Mouse (Mus musculus): ENCODE measurements around the gene Grasp. TPM values are rescaled to one million over a fixed set of nuclear protein-coding genes. Genes with fewer than 3 reads are reported as not detected.

The Grasp gene
- total and polyA plus RNA-seq, 3 experiments, result 4.1 to 6.3 TPM; not detected in 1

DNA sequence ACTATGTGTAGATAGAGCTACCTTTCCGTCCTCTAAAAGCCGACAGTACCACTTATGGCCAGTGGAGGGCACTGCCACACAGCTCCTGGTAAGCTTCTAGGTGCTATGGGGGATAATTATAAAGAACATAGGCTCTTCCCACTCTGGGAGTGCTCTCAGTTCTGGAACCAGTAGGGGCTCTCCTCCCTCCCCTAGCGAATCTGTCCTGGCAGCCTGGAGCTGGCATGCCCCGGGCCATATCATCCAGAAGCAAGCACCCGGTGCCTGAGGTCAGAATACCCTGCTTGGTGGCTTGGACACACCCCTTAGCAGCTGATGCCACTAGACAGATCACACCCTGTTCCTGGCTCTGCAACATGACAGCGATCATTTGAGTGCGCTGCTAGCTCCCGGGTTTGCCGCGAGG lies 16.8 kb downstream of the Grasp start (continued):
- peak; percentile 90 for TF ChIP-seq MXI1 (IDR thresholded peaks at IDR 0.05; ENCODE audit: low read depth, low read length)
- no peak for TF ChIP-seq TAL1 (IDR thresholded peaks at IDR 0.05; ENCODE audit: low read length)
- no peak for TF ChIP-seq NELFE (IDR thresholded peaks at IDR 0.05; ENCODE audit: low read depth, low read length)
- no peak for TF ChIP-seq UBTF (IDR thresholded peaks at IDR 0.05; ENCODE audit: borderline replicate concordance, insufficient read depth, low read depth, low read length)
- TF ChIP-seq ZMIZ1 (IDR thresholded peaks at IDR 0.05; ENCODE audit: low read depth, low read length), result no peak
- no peak for TF ChIP-seq E2F4 (IDR thresholded peaks at IDR 0.05; ENCODE audit: borderline replicate concordance, low read depth, low read length)
- TF ChIP-seq RCOR1 (IDR thresholded peaks at IDR 0.05; ENCODE audit: low read depth, low read length), result 0 out of 2 replicates have a peak, but pooled peaks have one; percentile 38
- no peak for TF ChIP-seq GABPA (IDR thresholded peaks at IDR 0.05; ENCODE audit: low read depth, low read length)
- no peak; the same call in 1 of the 2 replicates for TF ChIP-seq JUND (IDR thresholded peaks at IDR 0.05; ENCODE audit: low read depth, low read length)
- TF ChIP-seq ELF1 (IDR thresholded peaks at IDR 0.05; ENCODE audit: low read depth, low read length), result 0 out of 2 replicates have a peak, but pooled peaks have one; percentile 30
- no peak for TF ChIP-seq MAFK (IDR thresholded peaks at IDR 0.05; ENCODE audit: borderline replicate concordance, low read depth, low read length)
- peak; percentile 44; the same call in 1 of the 2 replicates for TF ChIP-seq MAX (IDR thresholded peaks at IDR 0.05; ENCODE audit: low read length)
- 0 out of 2 replicates have a peak, but pooled peaks have one; percentile 2 for TF ChIP-seq GATA1 (IDR thresholded peaks at IDR 0.05; ENCODE audit: low read depth, low read length)
- TF ChIP-seq USF2 (IDR thresholded peaks at IDR 0.05; ENCODE audit: borderline replicate concordance in 1 of 2, insufficient read depth in 1 of 2, low read depth in 1 of 2, low read length in 2 of 2), result no peak
- TF ChIP-seq POLR2A (IDR thresholded peaks at IDR 0.05; ENCODE audit: control insufficient read depth in 1 of 2, insufficient read depth in 1 of 2, low read depth in 1 of 2, low read length in 2 of 2, poor library complexity in 1 of 2), result no peak
- TF ChIP-seq CHD1 (IDR thresholded peaks at IDR 0.05; ENCODE audit: low read depth, low read length), result no peak
- TF ChIP-seq RAD21 (IDR thresholded peaks at IDR 0.05; ENCODE audit: low read depth, low read length), result peak; percentile 98
- TF ChIP-seq TCF12 (IDR thresholded peaks at IDR 0.05; ENCODE audit: low read depth, low read length), result 0 out of 2 replicates have a peak, but pooled peaks have one; percentile 33
- peak; percentile 72; the same call in 1 of the 2 replicates for TF ChIP-seq MAZ (IDR thresholded peaks at IDR 0.05; ENCODE audit: low read depth, low read length)
- no peak for TF ChIP-seq ZKSCAN1 (IDR thresholded peaks at IDR 0.05; ENCODE audit: low read depth, low read length)
- no peak for TF ChIP-seq NRF1 (IDR thresholded peaks at IDR 0.05; ENCODE audit: insufficient read depth, low read depth, low read length, poor library complexity, severe bottlenecking)

DNA sequence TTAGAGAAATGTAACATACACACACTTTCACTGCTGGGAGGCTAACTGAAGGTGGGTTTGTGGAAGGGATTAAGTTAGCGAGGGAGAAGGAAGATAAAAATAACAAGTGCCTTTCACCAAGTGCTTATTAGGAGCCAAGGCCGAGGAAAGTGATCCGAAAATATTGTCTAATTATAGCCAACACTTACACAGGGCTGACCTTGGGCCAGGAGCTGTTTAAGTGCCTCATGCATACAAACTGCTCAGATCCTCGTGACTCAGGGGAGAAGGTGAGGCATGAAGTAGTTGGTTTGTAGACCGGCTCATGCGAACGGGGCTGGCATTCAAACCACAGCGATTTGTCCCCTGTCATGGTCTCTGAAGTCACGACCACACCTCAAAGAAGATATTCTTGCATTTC lies 17.2 kb downstream of the Grasp start:
- Histone ChIP-seq H3K4me3 (ENCODE audit: control insufficient read depth in 1 of 2, insufficient read depth in 1 of 2, low read depth in 2 of 2, low read length in 2 of 2) (peak overlapping the region; percentile 21 to 51), H3K27me3 (ENCODE audit: control insufficient read depth in 1 of 2, insufficient read depth in 2 of 2, low read length in 2 of 2) (no peaks in the 10 kb centered on the region), H3K9ac (ENCODE audit: control insufficient read depth, low read depth, low read length, poor library complexity, severe bottlenecking) (peak overlapping the region; percentile 18), H3K27ac (ENCODE audit: control insufficient read depth, low read depth, low read length) (no peak overlapping the region), H3K9me3 (replicated peaks; ENCODE audit: insufficient read depth, low read length) (no peaks in the 10 kb centered on the region), H3K4me1 (ENCODE audit: control insufficient read depth in 1 of 2, insufficient read depth in 2 of 2, low read length in 2 of 2) (peaks cover 0 to 11% of the 10 kb centered on the region in 2 experiments; a peak in 2 of 4 replicates), H3K36me3 (ENCODE audit: control insufficient read depth in 1 of 2, insufficient read depth in 2 of 2, low read length in 2 of 2) (peaks cover 0 to 4% of the 10 kb centered on the region in 2 experiments; a peak in 2 of 4 replicates), H3K79me2 (ENCODE audit: control insufficient read depth, insufficient read depth, low read length, poor library complexity) (no peaks in the 10 kb centered on the region)
- DNase-seq (ENCODE audit: low read depth, low spot score), result no peak
- TF ChIP-seq ZNF384 (IDR thresholded peaks at IDR 0.05; ENCODE audit: low read depth, low read length) (no peak), E2F4 (IDR thresholded peaks at IDR 0.05; ENCODE audit: borderline replicate concordance, low read depth, low read length) (no peak), MYB (IDR thresholded peaks at IDR 0.05; ENCODE audit: low read depth, low read length) (no peak), ZKSCAN1 (IDR thresholded peaks at IDR 0.05; ENCODE audit: low read depth, low read length) (no peak), GATA1 (IDR thresholded peaks at IDR 0.05; ENCODE audit: low read depth, low read length) (0 out of 2 replicates have a peak, but pooled peaks have one; percentile 1), USF2 (IDR thresholded peaks at IDR 0.05; ENCODE audit: borderline replicate concordance in 1 of 2, insufficient read depth in 1 of 2, low read depth in 1 of 2, low read length in 2 of 2) (no peak), TBP (IDR thresholded peaks at IDR 0.05; ENCODE audit: low read depth, low read length) (no peak), MXI1 (IDR thresholded peaks at IDR 0.05; ENCODE audit: low read depth, low read length) (peak; percentile 16; the same call in 1 of the 2 replicates), RCOR1 (IDR thresholded peaks at IDR 0.05; ENCODE audit: low read depth, low read length) (no peak), POLR2AphosphoS5 (IDR thresholded peaks at IDR 0.05; ENCODE audit: borderline replicate concordance, low read depth, low read length) (no peak), MYC (IDR thresholded peaks at IDR 0.05; ENCODE audit: low read depth, low read length) (no peak), NRF1 (IDR thresholded peaks at IDR 0.05; ENCODE audit: insufficient read depth, low read depth, low read length, poor library complexity, severe bottlenecking) (no peak), UBTF (IDR thresholded peaks at IDR 0.05; ENCODE audit: borderline replicate concordance, insufficient read depth, low read depth, low read length) (no peak), RAD21 (IDR thresholded peaks at IDR 0.05; ENCODE audit: low read depth, low read length) (no peak), SIN3A (IDR thresholded peaks at IDR 0.05; ENCODE audit: low read length) (peak; percentile 8; the same call in 1 of the 2 replicates), CHD2 (IDR thresholded peaks at IDR 0.05; ENCODE audit: low read length) (no peak), ZC3H11A (IDR thresholded peaks at IDR 0.05; ENCODE audit: low read depth, low read length) (no peak), CTCF (IDR thresholded peaks at IDR 0.05 in 2 of 3, conservative IDR thresholded peaks at IDR 0.05 in 1 of 3; ENCODE audit: control insufficient read depth in 1 of 3, insufficient read depth in 1 of 3, low read depth in 2 of 3, low read length in 3 of 3, poor library complexity in 1 of 3, severe bottlenecking in 1 of 3) (no peak), JUND (IDR thresholded peaks at IDR 0.05; ENCODE audit: low read depth, low read length) (no peak), BHLHE40 (IDR thresholded peaks at IDR 0.05; ENCODE audit: borderline replicate concordance, low read depth, low read length) (no peak), EP300 (IDR thresholded peaks at IDR 0.05; ENCODE audit: low read depth in 1 of 2, low read length in 2 of 2) (peak in 1 of 2 experiments; percentile 43; a peak in 1 of 4 replicates)
